Mouse (Mus musculus): ENCODE measurements around the gene Mical1.

GRCm38 (mm10) chr10:41426368-41426767 lies 49.7 kb upstream of the Mical1 start:
- TF ChIP-seq MEF2A (IDR thresholded peaks at IDR 0.05; ENCODE audit: borderline replicate concordance, low read depth, low read length) (no peak), CHD2 (IDR thresholded peaks at IDR 0.05; ENCODE audit: low read length) (no peak)

Measured in CH12.LX (cell line).